Mouse (Mus musculus): Measurements from ENCODE around the gene Tmprss6.

The Tmprss6 gene

GRCm38 (mm10) chr15:78413719-78414117 lies 54.7 kb downstream of the Tmprss6 start:
- DNase-seq = no peak

- DNase-seq = no peak
Observed at GRCm38 (mm10) chr15:78413083-78413718, 55.2 kb downstream of the Tmprss6 start.

- peak; percentile 65 for DNase-seq
Observed at GRCm38 (mm10) chr15:78409570-78410052, 58.8 kb downstream of the Tmprss6 start.

DNA sequence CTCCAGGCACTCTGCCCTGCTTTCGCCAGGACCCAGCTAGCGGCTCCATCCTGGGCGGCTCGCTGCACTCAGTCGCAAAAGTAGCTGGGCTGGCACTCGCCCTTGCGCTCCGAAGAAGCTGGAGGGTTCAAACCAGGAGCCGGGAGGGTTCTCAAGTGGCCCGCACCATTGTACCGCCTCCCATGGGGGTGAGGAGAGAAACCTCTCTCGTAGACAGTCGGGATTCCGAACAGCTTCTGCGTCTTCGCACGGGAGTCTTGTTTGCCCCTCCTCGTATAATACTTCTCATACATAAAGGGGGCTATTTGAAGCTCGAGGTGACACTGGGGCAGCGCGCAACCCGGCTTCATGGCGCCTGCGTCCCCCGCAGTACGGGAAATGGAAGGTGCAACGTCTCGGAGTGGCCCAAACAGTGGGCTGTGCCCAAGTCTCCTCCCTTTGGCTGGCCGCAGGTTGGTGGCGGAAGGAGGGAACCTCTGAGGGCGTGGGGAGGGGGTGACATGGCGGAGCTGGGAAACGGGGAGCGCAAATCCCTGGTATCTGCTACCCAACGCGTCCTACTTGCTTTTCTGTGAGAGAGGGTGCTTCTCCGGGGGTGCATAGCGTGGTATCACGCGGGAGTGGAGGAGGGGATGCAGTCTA lies 62.0 kb downstream of the Tmprss6 start, which contains the start of gene Mpst:
Gene Mpst (plus strand): TSS at position 124 of the 642 bp plus-strand sequence.
- DNase-seq = peak; percentile 92

DNA sequence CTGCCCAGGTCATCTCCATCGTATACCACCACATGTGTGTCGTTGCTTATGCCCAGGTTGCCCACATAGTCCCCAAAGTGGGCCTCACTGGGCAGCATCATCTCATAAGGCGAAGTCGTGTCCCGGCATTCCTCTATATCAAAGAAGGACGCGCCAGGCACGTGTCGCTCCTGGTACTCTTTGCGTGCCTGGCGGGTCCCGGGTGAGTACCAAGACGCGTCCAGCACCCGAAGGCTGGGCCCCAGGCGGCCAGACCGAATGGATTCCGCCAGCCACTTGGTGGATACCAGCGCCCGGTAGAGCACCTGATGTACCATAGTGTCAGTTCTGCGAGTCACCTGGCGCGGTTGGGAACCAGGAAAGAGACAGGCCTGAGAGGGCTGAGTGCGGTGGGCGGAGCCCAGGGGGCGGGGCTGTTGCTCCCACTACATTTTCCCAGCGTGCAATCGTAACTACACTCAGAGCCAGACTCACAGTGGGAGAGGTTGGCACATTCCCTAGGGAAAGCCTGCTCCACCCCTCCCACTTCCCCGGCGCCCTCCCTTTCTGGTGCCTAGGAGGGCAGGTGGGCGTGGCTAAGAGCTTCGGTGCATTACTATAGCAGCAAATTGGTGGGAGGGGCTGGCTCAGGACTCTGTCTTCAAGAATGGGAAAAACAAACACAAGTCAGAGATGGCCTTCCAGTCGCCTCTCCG lies 62.8 kb downstream of the Tmprss6 start, which contains the start of gene Tst:
Gene Tst (minus strand): TSS at position 391 of the 695 bp plus-strand sequence.
- DNase-seq = peak; percentile 95

DNA sequence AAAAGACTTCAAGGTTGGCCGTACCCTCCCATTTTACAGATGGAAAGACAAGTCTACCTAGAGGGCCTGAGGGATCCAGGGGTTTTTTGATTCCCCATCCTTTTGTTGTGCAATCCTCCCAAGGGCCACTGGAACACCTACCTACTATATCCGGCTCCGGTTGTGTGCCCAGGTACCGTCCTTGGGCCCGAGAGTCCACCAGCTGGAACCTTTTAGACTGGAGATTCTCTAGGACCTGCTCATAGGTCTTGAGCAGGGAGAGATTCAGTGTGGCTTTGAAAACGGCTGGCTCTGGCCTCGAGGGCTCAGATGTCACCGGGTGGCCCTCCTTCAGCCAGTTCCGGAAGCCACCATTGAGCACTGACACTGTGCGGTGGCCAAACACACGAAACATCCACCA lies 63.3 kb downstream of the Tmprss6 start:
- DNase-seq = no peak

- peak; percentile 77 for DNase-seq
Observed at GRCm38 (mm10) chr15:78403896-78404295, 64.5 kb downstream of the Tmprss6 start.

- DNase-seq = peak; percentile 82
Observed at GRCm38 (mm10) chr15:78403301-78403741, 65.1 kb downstream of the Tmprss6 start.

- peak; percentile 49 for DNase-seq
Observed at GRCm38 (mm10) chr15:78402423-78402822, 66.0 kb downstream of the Tmprss6 start.

DNA sequence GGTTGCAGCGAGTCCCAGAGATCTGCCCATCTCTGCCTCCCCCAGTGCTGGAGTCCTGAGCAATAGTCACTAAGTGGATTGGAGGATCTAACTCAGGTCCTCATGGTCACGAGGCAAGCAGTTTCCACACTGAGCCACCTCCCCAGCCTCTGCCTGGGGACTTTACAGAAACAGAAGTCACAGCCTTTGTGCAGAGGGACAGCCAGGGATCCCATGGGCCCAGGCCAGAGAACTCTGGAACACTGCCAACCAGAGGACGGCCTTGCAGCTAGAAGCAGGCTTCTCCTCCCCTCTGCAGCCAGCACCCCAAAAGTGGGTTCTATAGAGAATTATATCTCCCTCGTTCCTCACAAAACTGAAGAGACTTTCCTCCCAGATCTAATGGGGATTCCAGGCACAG lies 66.5 kb downstream of the Tmprss6 start:
- DNase-seq = peak; percentile 83

GRCm38 (mm10) chr15:78401345-78401744 lies 67.1 kb downstream of the Tmprss6 start:
- DNase-seq = no peak

DNA sequence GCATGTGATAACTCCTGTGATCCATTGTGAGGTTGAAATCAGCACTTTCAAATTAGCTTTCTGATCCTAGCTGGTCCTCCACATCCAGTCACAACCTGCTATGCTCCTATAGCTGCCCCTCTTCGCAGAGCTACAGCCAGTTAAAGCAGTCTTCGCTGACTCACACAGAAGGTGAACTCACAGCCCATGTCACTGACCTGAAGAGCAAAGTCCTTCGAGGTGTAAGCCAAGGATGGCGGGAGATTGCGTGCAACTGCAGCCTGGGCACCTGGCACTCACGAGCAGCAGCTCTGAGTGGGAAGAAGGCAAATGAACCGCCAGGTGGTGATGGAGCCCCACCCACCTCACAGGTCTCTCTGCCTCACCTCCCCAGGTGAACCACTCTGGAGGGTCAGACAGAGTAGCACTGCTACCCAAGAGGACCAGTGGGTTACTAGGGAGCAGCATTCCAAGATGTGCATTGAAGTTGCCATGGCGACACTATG lies 72.9 kb downstream of the Tmprss6 start, which contains the start of gene Tex33:
Gene Tex33 (minus strand): TSS at position 435 of the 485 bp plus-strand sequence.
- DNase-seq = no peak

- no peak for DNase-seq
Observed at GRCm38 (mm10) chr15:78390855-78391254, 77.6 kb downstream of the Tmprss6 start.

Measured in kidney, postnatal 10 days (tissue).